Mouse (Mus musculus): ENCODE results near the gene Nox1. TPM values are rescaled to one million over a fixed set of nuclear protein-coding genes. Genes with fewer than 3 reads are reported as not detected.

Gene Nox1
- total RNA-seq, 2 experiments from 2014 or later: 0.56 TPM; not detected in 1

DNA sequence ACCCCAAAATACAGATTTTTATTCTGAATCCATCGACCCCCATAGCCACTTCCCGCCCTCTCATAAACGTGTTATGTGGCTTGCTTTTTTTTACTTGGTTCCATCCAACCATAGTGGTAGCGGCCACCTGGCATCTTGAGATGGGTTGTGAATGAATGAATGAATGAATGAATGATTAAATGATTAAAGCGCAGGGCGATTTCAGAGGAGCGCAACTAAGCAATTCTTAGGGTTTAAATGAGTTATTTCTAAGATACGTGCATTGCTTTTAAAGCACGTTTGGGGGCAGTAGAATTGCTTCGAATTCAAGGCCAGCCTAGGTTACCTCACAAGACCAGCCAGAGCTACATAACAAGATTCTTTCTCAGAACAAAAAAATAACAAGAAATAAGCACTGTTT is 162.0 kb downstream of the Nox1 start:
- H3K4me3 ChIP-seq: peak overlapping the region; percentile 67
- peak overlapping the region; percentile 90 for H3K27ac ChIP-seq
- peak; percentile 41 for TF ChIP-seq CTCF (conservative IDR thresholded peaks at IDR 0.05)
- no peak for DNase-seq (ENCODE audit: low spot score in 2 of 2)

DNA sequence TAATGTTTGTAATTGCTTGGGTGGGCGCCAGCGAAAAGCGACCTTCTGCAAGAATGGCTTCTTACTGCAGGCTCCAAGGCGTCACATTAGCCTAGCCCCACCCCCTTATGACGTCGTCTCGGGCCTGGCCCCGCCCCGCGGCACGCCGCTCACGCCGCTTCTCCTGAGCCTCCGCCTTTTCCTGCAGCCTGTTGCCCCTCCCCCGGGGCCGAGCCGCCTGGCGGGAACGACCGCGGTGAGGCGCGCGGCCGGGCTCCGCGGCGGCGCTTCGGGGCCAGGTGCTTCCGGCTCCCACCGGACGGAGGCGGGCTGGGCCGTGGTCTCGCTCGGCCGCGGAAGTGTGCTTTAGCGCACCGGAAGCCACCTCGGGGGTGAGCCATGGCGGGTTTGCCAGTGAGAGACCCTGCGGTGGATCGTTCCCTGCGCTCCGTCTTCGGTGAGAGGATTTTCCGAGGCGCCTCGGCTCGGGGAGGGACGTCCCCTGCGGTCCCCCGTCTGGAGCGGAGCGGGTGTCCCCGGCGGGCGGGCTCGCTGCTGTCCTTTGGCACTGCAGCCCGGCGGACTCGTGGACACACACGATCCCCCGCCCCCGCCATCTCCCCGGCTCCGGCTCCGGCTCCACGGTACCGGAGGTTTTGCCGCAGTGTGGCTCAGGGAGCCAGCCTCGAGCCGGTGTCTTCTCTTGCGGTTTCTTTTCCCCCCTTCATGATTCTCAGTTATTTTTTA is 162.6 kb downstream of the Nox1 start, which contains the start of gene Cstf2:
Gene Cstf2 (plus strand): TSS at position 201 of the 726 bp plus-strand sequence.
- Histone ChIP-seq H3K27ac (peak within 1 kb of the TSS; percentile 90), H3K4me3 (peak within 1 kb of the TSS; percentile 67)
- TF ChIP-seq CTCF (conservative IDR thresholded peaks at IDR 0.05): peak; percentile 45
- DNase-seq (ENCODE audit: low spot score in 2 of 2): peak; percentile 94

GRCm38 (mm10) chrX:134058040-134058875 is 163.5 kb downstream of the Nox1 start:
- DNase-seq (ENCODE audit: low spot score in 2 of 2): no peak
- TF ChIP-seq CTCF (conservative IDR thresholded peaks at IDR 0.05): peak; percentile 30
- Histone ChIP-seq H3K27ac (peak overlapping the region; percentile 90), H3K4me3 (peak overlapping the region; percentile 67)

DNA sequence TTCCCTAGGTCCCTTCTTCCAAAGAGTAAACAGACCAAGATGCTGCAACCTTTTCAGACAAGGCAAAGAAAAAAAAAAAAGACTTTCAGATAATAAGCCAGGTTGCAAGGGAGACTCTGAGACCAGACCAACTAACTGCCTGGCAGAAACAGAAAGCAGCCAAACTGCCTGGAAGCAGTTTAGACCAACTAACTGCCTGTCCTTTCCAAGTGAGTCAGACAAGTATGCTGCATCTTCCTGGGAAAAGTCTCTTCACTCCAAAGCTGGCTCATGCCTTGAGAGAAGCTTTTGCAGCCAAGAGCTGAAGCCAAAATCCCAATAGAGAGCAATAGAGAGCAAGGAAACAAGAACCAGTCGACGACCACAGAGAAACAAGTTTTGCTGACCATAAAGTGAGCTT is 164.9 kb downstream of the Nox1 start:
- no peak for DNase-seq (ENCODE audit: low spot score in 2 of 2)
- Histone ChIP-seq H3K27ac (no peak overlapping the region), H3K4me3 (no peak overlapping the region)
- no peak for TF ChIP-seq CTCF (conservative IDR thresholded peaks at IDR 0.05)

DNA sequence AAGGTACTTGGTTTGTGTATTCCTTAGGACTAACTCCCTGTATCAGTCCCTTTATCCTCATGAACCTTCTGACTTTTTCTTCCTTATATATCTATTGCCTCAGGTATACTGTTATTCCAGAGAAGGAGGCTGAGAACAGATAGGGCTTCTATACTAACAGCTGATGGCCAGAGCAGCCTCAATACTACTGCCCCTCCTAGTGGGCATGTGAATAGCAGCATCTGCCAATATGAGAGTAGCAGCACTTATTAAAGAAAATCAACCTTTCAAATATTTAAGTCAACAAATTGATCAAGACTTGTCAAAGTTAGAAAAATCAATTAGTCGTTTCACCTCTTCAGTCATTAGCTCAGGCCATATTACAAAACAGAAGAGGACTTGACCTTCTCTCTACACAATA is 172.8 kb downstream of the Nox1 start:
- no peak overlapping the region for H3K27ac ChIP-seq
- DNase-seq (ENCODE audit: low spot score in 2 of 2): no peak
- H3K4me3 ChIP-seq: no peak overlapping the region
- TF ChIP-seq CTCF (conservative IDR thresholded peaks at IDR 0.05): peak; percentile 29

Small RNA genes within 50 kb of the gene (microRNA-seq; reads per million reads assigned to microRNA genes)
- gene Mir3112: 0 reads per million in 2 experiments

Other genes with a start within 250 kb of the Nox1 start
- 1 to 10 TPM; 1.5 TPM for gene Sytl4, start 240.1 kb downstream of the Nox1 start, total RNA-seq (2021)
- gene Cstf2, start 162.8 kb downstream of the Nox1 start, total RNA-seq (2021): 100 to 1,000 TPM in 1 of 2 experiments, 10 to 100 TPM in 1; 92.6 to 104 TPM
- 1 to 10 TPM in 1 of 2 experiments, under 1 TPM in 1; 0.54 to 1.1 TPM for gene Xkrx, start 59.9 kb downstream of the Nox1 start, total RNA-seq (2021)
- gene Arl13a, start 34.5 kb downstream of the Nox1 start, total RNA-seq (2021): not detected
- gene Trmt2b, start 55.0 kb upstream of the Nox1 start, total RNA-seq (2021): 1 to 10 TPM; 8.0 to 8.3 TPM
- gene Tmem35a, start 73.3 kb upstream of the Nox1 start, total RNA-seq (2021): 10 to 100 TPM; 47.1 to 53.0 TPM
- gene Cenpi, start 86.1 kb upstream of the Nox1 start, total RNA-seq (2021): under 1 TPM; 0.23 to 0.42 TPM
- gene Drp2, start 182.6 kb upstream of the Nox1 start, total RNA-seq (2021): 10 to 100 TPM; 41.8 to 45.1 TPM

Measured in layer of hippocampus, adult 2 months (tissue).